Mouse (Mus musculus): Measurements from ENCODE around the gene Cacna1c.

Gene Cacna1c

DNA sequence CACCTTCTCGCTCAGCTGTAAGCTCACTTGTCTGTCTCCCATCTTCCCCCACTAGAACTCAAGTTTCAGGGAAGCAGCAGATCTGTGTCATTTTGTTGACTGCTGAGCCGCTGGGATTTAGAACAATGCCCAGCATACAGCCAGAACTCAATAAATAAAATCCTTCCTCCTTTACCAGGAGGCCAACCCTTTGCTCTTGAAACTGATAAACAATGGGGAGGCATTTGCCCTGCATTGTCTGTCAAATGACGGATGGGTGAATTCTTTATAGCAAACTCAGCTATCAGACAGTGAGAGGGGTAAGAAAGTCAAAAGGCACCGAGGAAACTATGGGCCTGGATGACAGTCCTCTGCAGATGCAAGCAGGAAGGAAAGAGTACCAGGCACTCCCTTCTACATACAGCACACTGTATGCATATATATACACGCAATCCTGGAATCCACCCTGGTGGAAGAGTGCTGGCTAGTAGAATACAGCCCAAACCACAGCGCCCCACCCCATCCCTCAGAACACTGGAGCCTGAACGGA lies 187.5 kb downstream of the Cacna1c start:
- no peak for DNase-seq (ENCODE audit: low spot score)

- DNase-seq (ENCODE audit: low spot score): no peak
Measured at GRCm38 (mm10) chr6:119004596-119004995, 191.6 kb downstream of the Cacna1c start.

GRCm38 (mm10) chr6:119001442-119001841 lies 194.8 kb downstream of the Cacna1c start:
- no peak for DNase-seq (ENCODE audit: low spot score)

DNA sequence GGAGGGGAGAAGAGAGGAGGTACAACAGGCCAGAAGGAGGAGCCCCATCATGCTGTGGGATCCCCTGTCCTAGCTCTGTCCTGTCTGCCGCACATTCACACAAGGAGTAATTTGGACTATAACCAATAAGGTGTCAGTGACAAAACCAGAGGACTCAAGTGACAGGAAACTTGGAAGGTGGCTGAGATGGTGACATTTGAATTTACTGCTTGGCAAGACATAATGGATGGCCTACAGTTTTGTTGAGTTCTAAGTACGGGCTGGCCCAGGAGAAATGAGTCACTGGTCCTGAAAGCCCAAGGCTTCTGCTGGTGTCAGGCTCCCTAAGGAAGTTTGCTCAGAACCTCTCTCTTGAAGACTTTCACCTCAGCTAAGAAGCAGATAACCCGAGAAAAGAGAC lies 196.0 kb downstream of the Cacna1c start:
- DNase-seq (ENCODE audit: low spot score): no peak

GRCm38 (mm10) chr6:118999329-118999875 lies 196.8 kb downstream of the Cacna1c start:
- no peak for DNase-seq (ENCODE audit: low spot score)

GRCm38 (mm10) chr6:118997397-118997796 lies 198.8 kb downstream of the Cacna1c start:
- no peak for DNase-seq (ENCODE audit: low spot score)

- no peak for DNase-seq (ENCODE audit: low spot score)
Measured at GRCm38 (mm10) chr6:118994272-118995061, 201.8 kb downstream of the Cacna1c start.

GRCm38 (mm10) chr6:118992391-118992790 lies 203.8 kb downstream of the Cacna1c start:
- no peak for DNase-seq (ENCODE audit: low spot score)

GRCm38 (mm10) chr6:118989999-118990776 lies 206.0 kb downstream of the Cacna1c start:
- no peak for DNase-seq (ENCODE audit: low spot score)

GRCm38 (mm10) chr6:118984181-118984901 lies 211.9 kb downstream of the Cacna1c start:
- no peak for DNase-seq (ENCODE audit: low spot score)

DNA sequence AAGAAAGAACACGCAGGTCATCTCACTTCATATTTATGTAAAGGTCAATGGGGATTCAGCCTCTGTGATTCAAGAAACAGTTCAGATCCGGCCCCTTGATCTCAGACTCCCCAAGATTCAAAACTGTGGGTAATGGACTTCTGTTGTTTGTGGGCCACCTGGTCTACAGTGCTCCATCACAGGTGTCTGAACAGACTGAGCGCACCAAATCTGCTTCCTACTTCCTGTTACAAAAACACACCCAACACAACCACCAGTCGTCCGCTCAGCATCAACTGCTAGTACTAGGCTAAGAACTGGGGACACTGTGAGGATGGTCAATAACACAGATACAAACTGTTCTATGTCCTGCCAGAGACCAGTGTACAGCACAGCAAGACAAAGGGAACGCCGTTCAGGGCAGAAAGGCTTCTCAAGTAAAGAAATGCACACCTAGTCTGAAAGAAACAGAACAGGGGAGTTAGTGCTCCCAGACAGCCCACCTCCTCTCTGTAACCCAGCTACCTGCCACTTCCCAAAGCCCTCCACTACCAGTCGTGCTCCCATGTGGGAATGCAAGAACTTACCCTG lies 212.7 kb downstream of the Cacna1c start:
- no peak for DNase-seq (ENCODE audit: low spot score)

- no peak for DNase-seq (ENCODE audit: low spot score)
Measured at GRCm38 (mm10) chr6:118980265-118980664, 216.0 kb downstream of the Cacna1c start.

- DNase-seq (ENCODE audit: low spot score): peak; percentile 16
Measured at GRCm38 (mm10) chr6:118977443-118978271, 218.6 kb downstream of the Cacna1c start.

DNA sequence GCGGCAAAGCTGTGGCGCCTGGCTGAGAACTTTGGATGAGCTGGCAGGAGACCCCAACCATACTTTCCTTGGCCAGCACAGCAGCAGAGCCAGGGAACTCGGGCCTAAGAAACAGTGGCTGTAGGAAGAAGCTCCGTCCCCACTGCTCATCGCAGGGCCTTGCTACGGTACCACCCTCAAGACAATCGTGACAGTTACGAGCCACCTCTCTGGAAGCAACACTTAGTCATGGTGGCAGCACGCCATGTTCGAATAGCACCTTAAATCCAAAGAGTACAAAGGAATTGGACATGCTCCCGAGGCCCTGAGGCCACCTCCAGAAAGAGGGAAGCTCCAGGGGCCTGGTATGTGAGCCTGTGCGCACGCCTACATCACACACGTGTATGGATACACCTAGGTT lies 219.6 kb downstream of the Cacna1c start:
- DNase-seq (ENCODE audit: low spot score): no peak

- no peak for DNase-seq (ENCODE audit: low spot score)
Measured at GRCm38 (mm10) chr6:118971844-118972531, 224.2 kb downstream of the Cacna1c start.

DNA sequence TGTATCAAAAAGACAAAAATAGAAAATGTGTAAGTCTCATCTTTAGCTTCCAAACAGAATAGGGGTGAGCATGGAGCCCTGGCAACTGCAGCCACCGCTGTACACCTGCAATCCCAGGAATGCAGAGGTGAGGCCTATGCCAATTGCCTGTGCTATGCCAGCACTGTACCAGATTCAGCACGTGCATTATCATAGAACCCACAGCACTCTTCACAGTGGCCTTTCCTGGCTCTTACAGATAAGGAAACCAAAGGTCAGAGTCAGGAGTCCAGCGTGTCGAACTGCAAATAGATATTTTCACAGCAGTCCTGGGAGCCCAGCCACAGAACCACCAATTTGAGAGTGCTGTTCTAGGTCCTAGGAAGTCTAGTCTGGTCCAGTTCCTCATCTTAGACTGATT lies 227.4 kb downstream of the Cacna1c start:
- no peak for DNase-seq (ENCODE audit: low spot score)

- DNase-seq (ENCODE audit: low spot score): no peak
Measured at GRCm38 (mm10) chr6:118966904-118967303, 229.3 kb downstream of the Cacna1c start.

- DNase-seq (ENCODE audit: low spot score): no peak
Measured at GRCm38 (mm10) chr6:118965577-118965976, 230.6 kb downstream of the Cacna1c start.

DNA sequence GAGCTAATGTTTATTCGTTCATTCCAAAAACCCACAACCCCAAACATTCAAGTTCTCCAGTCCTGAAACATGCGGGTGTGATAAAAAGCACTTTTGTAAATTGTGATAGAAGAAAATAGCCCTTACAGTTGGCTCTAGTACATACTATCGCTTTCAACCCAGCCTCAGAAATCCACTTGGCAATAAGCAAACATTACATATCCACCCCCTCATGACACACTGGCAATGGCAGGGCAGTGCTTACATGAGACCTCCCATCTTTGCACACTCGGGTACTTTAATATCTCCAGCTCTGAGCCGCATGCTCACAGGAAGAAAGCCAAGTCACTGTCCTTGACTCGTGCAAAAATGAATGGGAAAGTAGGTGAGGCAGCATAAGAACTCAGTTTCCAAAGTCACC lies 232.4 kb downstream of the Cacna1c start:
- DNase-seq (ENCODE audit: low spot score): no peak

DNA sequence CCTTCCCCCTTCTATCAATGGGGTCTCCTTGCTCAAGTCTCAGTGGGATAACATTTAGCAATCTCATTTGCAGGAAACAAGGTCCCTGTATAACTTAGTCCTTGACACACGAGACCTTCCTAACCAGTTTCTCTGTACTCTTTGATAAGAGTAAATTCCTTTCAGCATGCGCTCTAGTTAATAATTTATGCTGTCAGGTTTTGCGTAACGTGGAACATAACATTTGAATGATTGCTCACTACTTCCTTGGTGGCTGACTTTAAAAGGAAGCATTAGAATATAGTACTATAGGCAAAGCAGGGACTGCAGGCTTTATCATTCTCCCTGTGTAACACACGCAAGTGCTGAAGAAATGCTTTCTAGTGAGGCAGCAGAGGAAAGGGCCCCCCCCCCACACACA lies 232.9 kb downstream of the Cacna1c start:
- no peak for DNase-seq (ENCODE audit: low spot score)

Measured in retina, embryonic 14.5 days (tissue).